Mouse (Mus musculus) liver, embryonic 11.5 days (tissue): ENCODE results near the gene Oca2. TPM values are rescaled to one million over a fixed set of nuclear protein-coding genes. Genes with fewer than 3 reads are reported as not detected.

ENCODE experiments used
- ATAC-seq: fragments of 200-750 bp; cut with Nextera tagmentation; replicated peaks from 2 replicates; pipeline ENCODE4 v1.8.0; 2017; ENCODE audit warnings: moderate number of reproducible peaks, mild to moderate bottlenecking, moderate TSS enrichment, moderate library complexity; ENCODE audit not compliant: low FRiP score
- DNase-seq: peaks from one replicate; pipeline ENCODE4 v3.0.0-alpha.2; 2017; ENCODE audit warnings: low spot score
- H3K27ac ChIP-seq: fragments of 300-500 bp; sonication (generic); 2 replicates; pipeline ENCODE4 v1.5.1; 2014; ENCODE audit warnings: mild to moderate bottlenecking, low read depth, low read length, control low read depth
- H3K27me3 ChIP-seq: fragments of 300-500 bp; sonication (generic); replicated peaks from 2 replicates; pipeline ENCODE4 v1.6.1; 2014; ENCODE audit warnings: low read length, mixed read lengths; ENCODE audit not compliant: control insufficient read depth, insufficient read depth
- H3K36me3 ChIP-seq: fragments of 300-500 bp; sonication (generic); 2 replicates; pipeline ENCODE4 v1.6.1; 2014; ENCODE audit warnings: mild to moderate bottlenecking, low read length, moderate library complexity, mixed read lengths; ENCODE audit not compliant: control insufficient read depth, insufficient read depth
- H3K4me1 ChIP-seq: fragments of 300-500 bp; sonication (generic); replicated peaks from 2 replicates; pipeline ENCODE4 v1.6.1; 2014; ENCODE audit warnings: low read length, mixed read lengths; ENCODE audit not compliant: control insufficient read depth, insufficient read depth
- H3K4me2 ChIP-seq: fragments of 300-500 bp; sonication (generic); 2 replicates; pipeline ENCODE4 v1.6.1; 2014; ENCODE audit warnings: mild to moderate bottlenecking, control low read depth, moderate library complexity
- H3K4me3 ChIP-seq: fragments of 300-500 bp; sonication (generic); 2 replicates; pipeline ENCODE4 v1.5.1; 2014; ENCODE audit warnings: low read depth, low read length, control low read depth
- H3K9ac ChIP-seq: fragments of 300-500 bp; sonication (generic); 2 replicates; pipeline ENCODE4 v1.6.1; 2014; ENCODE audit warnings: low read depth, low read length, control low read depth
- H3K9me3 ChIP-seq: fragments of 300-500 bp; sonication (generic); 2 replicates; pipeline ENCODE4 v1.6.1; 2016; ENCODE audit warnings: low read length, inconsistent platforms, mixed read lengths; ENCODE audit not compliant: control insufficient read depth
- WGBS: fragments of 180-500 bp; shearing (Covaris S2); extraction: QIAGEN DNeasy Blood & Tissue Kit; methylation state at CpG from one replicate; pipeline ENCODE4 v1.1.7; 2014; 5-methylcytosine and 5-hydroxymethylcytosine counted together
- polyA plus RNA-seq: library from polyadenylated mRNA; unstranded; fragments of >200 nt; fragmentation: Nextera tagmentation; extraction: Ambion mirVana; gene quantifications from 2 replicates; pipeline ENCODE4 v1.2.1, GENCODE M21; 2014

Oca2 gene
- polyA plus RNA-seq, 1 experiment from 2014 or later, result 0.08 TPM

DNA sequence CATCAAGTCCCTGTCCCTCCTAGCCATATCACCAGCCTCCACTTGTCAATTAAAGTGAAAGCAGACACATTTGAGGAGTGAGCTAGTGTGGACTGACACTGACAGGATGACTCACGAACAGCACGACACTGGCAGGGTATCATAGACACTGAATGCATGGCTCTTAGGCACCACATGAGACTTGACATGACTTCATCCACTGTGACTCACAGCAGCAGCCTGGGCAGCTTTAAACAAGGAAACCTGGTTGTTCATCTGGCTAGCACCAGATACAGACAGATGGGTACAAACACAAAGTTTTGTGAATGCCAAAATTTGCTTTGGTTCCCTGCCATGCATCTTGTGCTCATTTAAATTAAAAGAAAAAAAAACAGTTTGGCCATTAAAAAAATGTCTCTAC is 182.4 kb downstream of the Oca2 start:
- 62% methylated on average over 2 of the region's 2 CpGs for WGBS
- H3K4me3 ChIP-seq, result no peak overlapping the region

DNA sequence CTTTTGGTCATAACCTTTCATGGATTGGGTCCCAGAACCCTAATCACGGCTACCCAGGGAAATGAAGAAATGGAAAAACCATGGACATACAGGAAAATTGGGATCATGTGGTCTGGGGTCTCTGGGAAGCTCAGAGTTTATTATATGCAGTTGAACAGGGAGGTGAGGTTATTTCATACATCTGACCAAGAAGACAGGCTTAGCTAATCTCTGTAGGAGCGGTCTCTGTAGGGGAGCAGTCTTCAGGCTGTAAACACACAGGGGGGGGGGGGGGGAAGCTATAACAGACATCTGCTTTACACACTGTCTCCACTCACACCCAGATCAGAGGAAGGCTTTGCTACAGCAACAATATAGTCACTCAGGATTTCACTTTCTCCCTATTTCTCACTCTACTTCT is 184.0 kb downstream of the Oca2 start:
- Histone ChIP-seq H3K4me2 (no peak overlapping the region), H3K27ac (no peak overlapping the region), H3K27me3 (no peaks in the 10 kb centered on the region), H3K9ac (no peak overlapping the region), H3K4me1 (no peaks in the 10 kb centered on the region), H3K9me3 (no peaks in the 10 kb centered on the region), H3K36me3 (no peaks in the 10 kb centered on the region), H3K4me3 (no peak overlapping the region)
- DNase-seq (no peak), ATAC-seq (no peak)
- WGBS, result 73% methylated on average over 2 of the region's 2 CpGs

More for the DNA sequence above, 182.4 kb downstream of the Oca2 start:
- Histone ChIP-seq H3K27me3 (no peaks in the 10 kb centered on the region), H3K9ac (no peak overlapping the region), H3K9me3 (no peaks in the 10 kb centered on the region), H3K27ac (no peak overlapping the region), H3K36me3 (no peaks in the 10 kb centered on the region), H3K4me1 (no peaks in the 10 kb centered on the region), H3K4me2 (no peak overlapping the region)
- DNase-seq (no peak), ATAC-seq (no peak)

GRCm38 (mm10) chr7:56460814-56461520 is 221.4 kb downstream of the Oca2 start:
- DNase-seq (no peak), ATAC-seq (no peak)
- Histone ChIP-seq H3K4me3 (no peak overlapping the region), H3K36me3 (no peaks in the 10 kb centered on the region), H3K9ac (no peak overlapping the region), H3K27me3 (no peaks in the 10 kb centered on the region), H3K9me3 (no peaks in the 10 kb centered on the region), H3K27ac (no peak overlapping the region), H3K4me1 (no peaks in the 10 kb centered on the region), H3K4me2 (no peak overlapping the region)
- 64% methylated on average over 4 of the region's 4 CpGs for WGBS

GRCm38 (mm10) chr7:56498242-56498641 is 258.7 kb downstream of the Oca2 start:
- Histone ChIP-seq H3K27ac (no peak overlapping the region), H3K4me1 (no peaks in the 10 kb centered on the region), H3K36me3 (no peaks in the 10 kb centered on the region), H3K4me3 (no peak overlapping the region), H3K9ac (no peak overlapping the region), H3K27me3 (no peaks in the 10 kb centered on the region), H3K4me2 (no peak overlapping the region), H3K9me3 (no peaks in the 10 kb centered on the region)
- DNase-seq (no peak), ATAC-seq (no peak)
- WGBS, result 57% methylated on average over 2 of the region's 2 CpGs

DNA sequence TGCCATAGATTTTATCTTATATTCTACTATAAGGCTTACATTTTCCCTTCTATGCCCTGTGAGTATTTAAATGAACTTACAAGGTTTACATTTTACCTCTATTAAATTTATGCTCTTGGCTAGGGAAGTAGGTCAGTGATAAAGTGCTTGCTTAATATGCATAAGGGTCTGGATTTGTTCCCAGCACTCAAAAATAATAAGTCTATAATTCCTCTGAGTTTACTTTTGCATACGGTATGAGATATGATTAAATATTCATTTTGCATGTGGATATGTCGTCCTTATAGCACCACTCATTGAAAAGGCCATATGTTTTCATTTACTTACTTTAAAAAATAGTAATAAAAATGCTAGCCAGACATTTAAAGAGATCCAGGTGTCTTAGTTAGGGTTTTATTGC is 259.8 kb downstream of the Oca2 start:
- DNase-seq (no peak), ATAC-seq (no peak)
- Histone ChIP-seq H3K4me1 (no peaks in the 10 kb centered on the region), H3K4me3 (no peak overlapping the region), H3K36me3 (no peaks in the 10 kb centered on the region), H3K4me2 (no peak overlapping the region), H3K9ac (no peak overlapping the region), H3K9me3 (no peaks in the 10 kb centered on the region; the same call in 1 of the 2 replicates), H3K27me3 (no peaks in the 10 kb centered on the region), H3K27ac (no peak overlapping the region)
- WGBS, result 67% methylated on average over 2 of the region's 2 CpGs

DNA sequence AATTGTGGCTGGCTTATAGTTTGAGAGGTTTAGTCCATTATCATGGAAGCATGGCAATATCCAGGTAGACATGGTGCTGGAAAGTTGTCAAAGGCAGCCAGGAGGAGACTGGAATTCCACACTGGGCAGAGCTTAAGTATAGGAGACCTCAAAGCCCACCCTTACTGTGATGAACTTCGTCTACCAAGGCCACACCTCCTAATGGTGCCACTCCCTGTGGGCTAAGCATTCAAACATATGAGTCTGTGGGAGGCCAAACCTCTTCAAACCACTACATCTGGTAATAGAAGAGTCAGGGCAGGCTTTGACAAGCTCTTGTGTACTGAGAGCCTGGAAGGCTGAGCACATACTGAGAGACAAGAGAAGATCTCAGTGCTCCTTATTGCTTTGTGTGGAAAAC is 260.2 kb downstream of the Oca2 start:
- Histone ChIP-seq H3K27me3 (no peaks in the 10 kb centered on the region), H3K36me3 (no peaks in the 10 kb centered on the region), H3K27ac (no peak overlapping the region), H3K4me1 (no peaks in the 10 kb centered on the region), H3K9me3 (no peaks in the 10 kb centered on the region; the same call in 1 of the 2 replicates), H3K4me3 (no peak overlapping the region), H3K9ac (no peak overlapping the region), H3K4me2 (no peak overlapping the region)
- DNase-seq (no peak), ATAC-seq (no peak)
- WGBS, result 51% methylated on average over 1 of the region's 1 CpGs

DNA sequence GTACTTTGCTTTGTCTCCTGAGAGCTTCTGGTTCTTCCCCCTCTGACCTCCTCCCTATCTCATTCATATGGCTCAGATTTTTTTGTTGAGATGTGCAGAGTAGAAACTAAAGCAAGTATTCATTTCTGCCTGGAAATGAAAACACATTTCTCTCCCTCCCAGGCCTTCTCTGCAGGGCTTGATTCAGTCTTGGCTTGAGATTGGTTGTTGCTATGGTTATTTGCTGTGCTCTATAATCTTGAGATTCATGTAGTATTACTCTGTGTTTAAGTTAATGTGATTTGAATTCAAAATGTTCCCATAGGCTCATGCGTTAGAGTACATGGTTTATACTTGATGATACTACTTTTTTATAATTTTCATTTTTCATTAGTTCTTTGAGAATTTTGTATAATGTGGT is 260.9 kb downstream of the Oca2 start:
- 76% methylated on average over 1 of the region's 1 CpGs for WGBS
- Histone ChIP-seq H3K9me3 (no peaks in the 10 kb centered on the region; the same call in 1 of the 2 replicates), H3K4me2 (no peak overlapping the region), H3K36me3 (no peaks in the 10 kb centered on the region), H3K4me1 (no peaks in the 10 kb centered on the region), H3K4me3 (no peak overlapping the region), H3K27me3 (no peaks in the 10 kb centered on the region), H3K27ac (no peak overlapping the region), H3K9ac (no peak overlapping the region)
- DNase-seq, result no peak
- no peak for ATAC-seq

- Histone ChIP-seq H3K9me3 (no peaks in the 10 kb centered on the region), H3K4me2 (no peak overlapping the region), H3K4me3 (no peak overlapping the region), H3K27me3 (no peaks in the 10 kb centered on the region), H3K9ac (no peak overlapping the region), H3K4me1 (no peaks in the 10 kb centered on the region), H3K36me3 (no peaks in the 10 kb centered on the region), H3K27ac (no peak overlapping the region)
- WGBS, result 60% methylated on average over 1 of the region's 1 CpGs
- DNase-seq (no peak), ATAC-seq (no peak)
These were observed 279.0 kb downstream of the Oca2 start for GRCm38 (mm10) chr7:56518581-56518980.

- no peak overlapping the region for H3K9ac ChIP-seq
- no peak for ATAC-seq
- WGBS, result 8% methylated on average over 5 of the region's 5 CpGs
These were observed 280.2 kb downstream of the Oca2 start for GRCm38 (mm10) chr7:56519741-56520140.

More at GRCm38 (mm10) chr7:56519741-56520140, 280.2 kb downstream of the Oca2 start:
- H3K4me1 ChIP-seq, result no peaks in the 10 kb centered on the region
- no peak overlapping the region for H3K4me3 ChIP-seq
- H3K4me2 ChIP-seq, result no peak overlapping the region
- no peak overlapping the region for H3K27ac ChIP-seq
- DNase-seq, result no peak
- H3K9me3 ChIP-seq, result no peaks in the 10 kb centered on the region
- no peaks in the 10 kb centered on the region for H3K36me3 ChIP-seq
- H3K27me3 ChIP-seq, result no peaks in the 10 kb centered on the region
